Mouse (Mus musculus) neutrophil, adult 65 days (primary cell): Measurements from ENCODE around the gene Bscl2. TPM values are rescaled to one million over a fixed set of nuclear protein-coding genes. Genes with fewer than 3 reads are reported as not detected.

Experiments used
- total RNA-seq: library from RNA; stranded (reverse); gene quantifications from 2 replicates; pipeline ENCODE4 v1.2.4, GENCODE M21; 2023

The Bscl2 gene
- total RNA-seq, 1 experiment from 2014 or later, result 49.7 TPM

Other genes starting within 250 kb of the Bscl2 start
- gene Slc22a8, start 246.2 kb upstream of the Bscl2 start, total RNA-seq, result not detected in 2 replicates
- not detected in 2 replicates for gene Slc22a6, start 219.4 kb upstream of the Bscl2 start, total RNA-seq
- gene Chrm1, start 173.7 kb upstream of the Bscl2 start, total RNA-seq, result 0.19 and 0.43 TPM in 2 replicates
- 158 and 184 TPM in 2 replicates for gene Slc3a2, start 114.1 kb upstream of the Bscl2 start, total RNA-seq
- gene Wdr74, start 101.6 kb upstream of the Bscl2 start, total RNA-seq, result 22.0 TPM in 2 replicates
- 1.00 and 1.5 TPM in 2 replicates for gene 1700092M07Rik, start 96.7 kb upstream of the Bscl2 start, total RNA-seq
- 173 and 212 TPM in 2 replicates for gene Stx5a, start 96.1 kb upstream of the Bscl2 start, total RNA-seq
- 146 and 190 TPM in 2 replicates for gene Nxf1, start 80.4 kb upstream of the Bscl2 start, total RNA-seq
- 20.3 and 22.0 TPM in 2 replicates for gene Tmem223, start 66.5 kb upstream of the Bscl2 start, total RNA-seq
- 52.4 and 65.2 TPM in 2 replicates for gene Tmem179b, start 63.0 kb upstream of the Bscl2 start, total RNA-seq
- gene Taf6l, start 51.0 kb upstream of the Bscl2 start, total RNA-seq, result 7.5 and 8.2 TPM in 2 replicates
- 36.0 and 36.7 TPM in 2 replicates for gene Polr2g, start 38.9 kb upstream of the Bscl2 start, total RNA-seq
- gene Zbtb3, start 34.9 kb upstream of the Bscl2 start, total RNA-seq, result 0.52 and 0.76 TPM in 2 replicates
- 16.9 and 18.9 TPM in 2 replicates for gene Ttc9c, start 18.1 kb upstream of the Bscl2 start, total RNA-seq
- gene Hnrnpul2, start 17.5 kb upstream of the Bscl2 start, total RNA-seq, result 86.0 and 118 TPM in 2 replicates
- gene AC129217.1, start 7.7 kb upstream of the Bscl2 start, total RNA-seq, result 1.4 TPM in 1 of 2 replicates, not detected in the other
- not detected in 2 replicates for gene Gng3, start 1.7 kb downstream of the Bscl2 start, total RNA-seq
- 0.27 and 0.57 TPM in 2 replicates for gene Lrrn4cl, start 13.3 kb downstream of the Bscl2 start, total RNA-seq
- gene Ubxn1, start 34.0 kb downstream of the Bscl2 start, total RNA-seq, result 89.2 and 93.8 TPM in 2 replicates
- gene Uqcc3, start 43.5 kb downstream of the Bscl2 start, total RNA-seq, result 15.4 and 22.1 TPM in 2 replicates
- 1.8 and 10.2 TPM in 2 replicates for gene Lbhd1, start 46.3 kb downstream of the Bscl2 start, total RNA-seq
- not detected in 2 replicates for gene Gm49403, start 46.5 kb downstream of the Bscl2 start, total RNA-seq
- gene 1810009A15Rik, start 51.4 kb downstream of the Bscl2 start, total RNA-seq, result 15.3 and 21.7 TPM in 2 replicates
- gene Gm49416, start 51.5 kb downstream of the Bscl2 start, total RNA-seq, result 6.5 TPM in 1 of 2 replicates, not detected in the other
- gene Ints5, start 55.5 kb downstream of the Bscl2 start, total RNA-seq, result 9.3 and 11.1 TPM in 2 replicates
- gene Ganab, start 60.6 kb downstream of the Bscl2 start, total RNA-seq, result 76.0 and 93.0 TPM in 2 replicates
- 29.7 and 35.6 TPM in 2 replicates for gene B3gat3, start 82.9 kb downstream of the Bscl2 start, total RNA-seq
- gene Rom1, start 91.9 kb downstream of the Bscl2 start, total RNA-seq, result 1.5 and 2.1 TPM in 2 replicates
- 43.3 and 54.8 TPM in 2 replicates for gene Eml3, start 92.1 kb downstream of the Bscl2 start, total RNA-seq
- gene Mta2, start 104.4 kb downstream of the Bscl2 start, total RNA-seq, result 109 and 121 TPM in 2 replicates
- 6.5 and 12.9 TPM in 2 replicates for gene Tut1, start 116.4 kb downstream of the Bscl2 start, total RNA-seq
- gene Eef1g, start 129.6 kb downstream of the Bscl2 start, total RNA-seq, result 85.1 and 106 TPM in 2 replicates
- gene Ahnak, start 151.8 kb downstream of the Bscl2 start, total RNA-seq, result 367 and 445 TPM in 2 replicates